Mouse (Mus musculus) limb, embryonic 15.5 days (tissue): ENCODE measurements around the gene Dusp27. TPM values are rescaled to one million over a fixed set of nuclear protein-coding genes. Genes with fewer than 3 reads are reported as not detected.

ENCODE experiments used
- ATAC-seq: fragments of 200-750 bp; cut with Nextera tagmentation; 2 replicates; pipeline ENCODE4 v1.8.0; 2017; ENCODE audit warnings: low read depth, moderate TSS enrichment; ENCODE audit not compliant: insufficient number of reproducible peaks, low FRiP score, low TSS enrichment
- H3K27ac ChIP-seq: fragments of 300-500 bp; sonication (generic); 2 replicates; pipeline ENCODE4 v1.5.1; 2015; ENCODE audit warnings: moderate library complexity, mild to moderate bottlenecking, inconsistent platforms
- H3K27me3 ChIP-seq: fragments of 300-500 bp; sonication (generic); 2 replicates; pipeline ENCODE4 v1.6.1; 2015; ENCODE audit warnings: inconsistent platforms
- H3K36me3 ChIP-seq: fragments of 300-500 bp; sonication (generic); 2 replicates; pipeline ENCODE4 v1.6.1; 2015; ENCODE audit warnings: inconsistent platforms
- H3K4me1 ChIP-seq: fragments of 300-500 bp; sonication (generic); 2 replicates; pipeline ENCODE4 v1.6.1; 2015; ENCODE audit warnings: inconsistent platforms
- H3K4me2 ChIP-seq: fragments of 300-500 bp; sonication (generic); 2 replicates; pipeline ENCODE4 v1.6.1; 2015; ENCODE audit warnings: mild to moderate bottlenecking, inconsistent platforms
- H3K4me3 ChIP-seq: fragments of 300-500 bp; sonication (generic); 2 replicates; pipeline ENCODE4 v1.5.1; 2015; ENCODE audit warnings: mild to moderate bottlenecking, inconsistent platforms
- H3K9ac ChIP-seq: fragments of 300-500 bp; sonication (generic); 2 replicates; pipeline ENCODE4 v1.6.1; 2015; ENCODE audit warnings: inconsistent platforms
- H3K9me3 ChIP-seq: fragments of 300-500 bp; sonication (generic); 2 replicates; pipeline ENCODE4 v1.6.1; 2016; ENCODE audit warnings: inconsistent platforms
- WGBS: fragments of 180-500 bp; shearing (Covaris S2); methylation state at CpG from one replicate; pipeline ENCODE4 v1.1.7; 2015; 5-methylcytosine and 5-hydroxymethylcytosine counted together
- polyA plus RNA-seq: library from polyadenylated mRNA; unstranded; fragments of >200 nt; fragmentation: Nextera tagmentation; extraction: Ambion mirVana; gene quantifications from 2 replicates; pipeline ENCODE4 v1.2.1, GENCODE M21; 2015

Gene Dusp27
- 6.0 and 13.3 TPM in 2 replicates for polyA plus RNA-seq

DNA sequence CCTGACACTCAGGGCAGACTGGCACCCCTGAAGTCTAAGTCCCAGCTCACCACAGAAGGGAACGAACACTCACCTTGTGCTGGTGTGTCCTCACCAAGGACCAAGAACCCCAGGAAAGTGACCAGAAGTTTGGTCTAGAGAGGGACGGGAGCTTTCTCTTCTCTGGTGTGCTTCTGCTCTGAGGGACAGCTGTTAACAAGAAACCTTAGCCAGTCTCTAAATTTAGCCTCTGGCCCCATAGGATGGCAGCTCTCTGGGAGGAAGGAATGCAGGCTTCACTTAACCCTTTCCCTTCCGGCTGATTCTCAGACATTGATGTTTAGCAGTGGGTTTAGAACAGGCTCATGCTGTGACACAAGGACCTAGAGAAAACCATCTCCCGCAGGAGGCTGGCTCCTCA lies at the start of gene Dusp27:
TSS of gene Dusp27 (minus strand) at position 204 of the 400 bp plus-strand sequence.
- H3K9me3 ChIP-seq, result no peaks in the 10 kb centered on the region
- H3K4me3 ChIP-seq, result peak within 1 kb of the TSS; percentile 17
- no peak within 1 kb of the TSS for H3K9ac ChIP-seq
- peaks cover 29% of the 10 kb centered on the region for H3K4me1 ChIP-seq
- H3K36me3 ChIP-seq, result no peaks in the 10 kb centered on the region
- no peak for ATAC-seq
- H3K27me3 ChIP-seq, result no peaks in the 10 kb centered on the region
- 18% methylated on average over 4 of the region's 4 CpGs for WGBS
- H3K27ac ChIP-seq, result peak within 1 kb of the TSS; percentile 43; the same call in 1 of the 2 replicates
- peak within 1 kb of the TSS; percentile 19; the same call in 1 of the 2 replicates for H3K4me2 ChIP-seq

DNA sequence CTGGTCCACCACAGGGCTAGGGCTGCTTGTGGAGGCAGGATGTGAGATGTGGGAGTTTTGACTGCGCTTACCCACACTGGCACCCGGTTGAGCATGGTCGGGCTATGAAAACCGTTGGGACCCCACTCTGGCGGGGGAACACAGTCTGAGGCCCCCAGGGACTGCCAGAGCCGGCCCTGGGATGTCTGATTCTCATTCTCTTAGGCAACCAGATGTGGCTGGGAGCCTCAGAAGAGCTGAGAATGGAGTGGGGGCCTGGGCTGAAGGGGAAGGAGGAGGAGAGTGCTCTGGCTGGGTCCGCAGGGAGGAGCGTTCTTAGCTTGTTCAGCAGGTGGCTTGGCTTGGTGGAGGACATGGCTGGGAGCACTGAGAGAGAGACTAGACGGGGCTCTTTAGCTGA lies 45.9 kb upstream of the Dusp27 start:
- Histone ChIP-seq H3K36me3 (no peaks in the 10 kb centered on the region), H3K9ac (no peak overlapping the region), H3K4me3 (no peak overlapping the region), H3K27ac (no peak overlapping the region), H3K4me2 (no peak overlapping the region), H3K27me3 (no peaks in the 10 kb centered on the region), H3K4me1 (no peaks in the 10 kb centered on the region), H3K9me3 (no peaks in the 10 kb centered on the region)
- WGBS, result 46% methylated on average over 9 of the region's 9 CpGs
- ATAC-seq, result no peak

DNA sequence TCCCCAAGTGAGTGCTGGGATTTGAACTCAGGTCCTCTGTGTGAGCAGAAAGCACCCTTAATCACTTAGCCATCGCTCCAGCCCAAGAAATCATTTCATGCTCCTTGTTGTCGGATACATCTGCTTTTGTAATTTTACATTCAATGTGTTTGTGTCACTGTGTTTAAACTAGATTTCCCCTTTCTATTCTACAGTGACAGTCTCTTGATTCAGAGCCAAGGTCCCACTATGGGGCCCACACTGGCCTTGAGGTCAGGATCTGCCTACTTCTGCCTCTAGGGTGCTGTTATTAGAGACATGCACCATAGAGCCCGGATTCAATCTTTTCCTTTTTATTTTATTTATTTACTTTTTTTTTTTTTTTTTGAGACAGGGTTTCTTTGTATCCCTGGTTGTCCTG lies 45.3 kb upstream of the Dusp27 start:
- WGBS, result 81% methylated on average over 3 of the region's 3 CpGs
- Histone ChIP-seq H3K27me3 (no peaks in the 10 kb centered on the region), H3K36me3 (no peaks in the 10 kb centered on the region), H3K9ac (no peak overlapping the region), H3K9me3 (no peaks in the 10 kb centered on the region), H3K4me2 (no peak overlapping the region), H3K4me3 (no peak overlapping the region), H3K4me1 (no peaks in the 10 kb centered on the region), H3K27ac (no peak overlapping the region)
- ATAC-seq, result no peak

DNA sequence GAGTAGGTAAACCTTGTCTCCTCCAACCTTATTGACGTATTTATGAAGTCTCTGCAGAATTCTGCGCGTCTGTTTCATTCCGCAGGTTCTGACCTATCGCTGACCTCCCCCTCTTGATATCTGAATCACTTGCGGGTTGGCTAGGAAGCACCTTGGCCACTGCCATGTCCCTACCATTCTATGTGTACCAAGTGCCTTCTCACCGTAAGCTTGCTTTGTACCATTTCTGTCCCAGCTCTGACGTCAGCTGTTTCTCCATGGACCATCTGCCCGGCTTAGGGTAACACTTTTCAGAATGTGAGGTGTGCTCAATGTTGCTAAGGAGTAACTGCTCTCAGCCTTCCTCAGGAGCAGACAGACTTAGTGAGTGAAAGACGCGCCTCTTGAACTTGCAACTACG lies 43.1 kb upstream of the Dusp27 start:
- H3K36me3 ChIP-seq, result no peaks in the 10 kb centered on the region
- no peaks in the 10 kb centered on the region for H3K9me3 ChIP-seq
- no peaks in the 10 kb centered on the region for H3K27me3 ChIP-seq

DNA sequence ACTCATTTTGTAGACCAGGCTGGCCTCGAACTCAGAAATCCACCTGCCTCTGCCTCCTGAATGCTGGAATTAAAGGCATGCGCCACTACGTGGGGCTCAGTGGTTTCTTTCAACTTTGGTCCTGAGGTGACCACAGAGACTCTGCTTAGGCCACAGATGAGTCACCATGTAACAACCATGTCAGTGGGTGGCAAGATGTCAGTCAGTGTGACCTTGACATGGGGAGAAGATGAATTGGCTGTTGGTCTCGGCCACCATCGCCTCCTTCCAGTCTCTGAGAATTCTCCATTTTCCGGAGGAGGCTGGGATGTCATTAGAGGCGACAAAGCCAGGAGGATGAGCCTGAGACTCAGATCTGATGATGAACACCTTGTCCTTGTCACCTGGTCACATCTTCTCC lies 42.0 kb upstream of the Dusp27 start:
- Histone ChIP-seq H3K9ac (no peak overlapping the region), H3K9me3 (no peaks in the 10 kb centered on the region), H3K4me1 (no peaks in the 10 kb centered on the region), H3K27ac (no peak overlapping the region), H3K4me3 (no peak overlapping the region), H3K36me3 (no peaks in the 10 kb centered on the region), H3K27me3 (no peaks in the 10 kb centered on the region), H3K4me2 (no peak overlapping the region)
- WGBS, result 87% methylated on average over 7 of the region's 7 CpGs
- ATAC-seq, result no peak

More for the DNA sequence above, 43.1 kb upstream of the Dusp27 start:
- Histone ChIP-seq H3K4me3 (no peak overlapping the region), H3K4me2 (no peak overlapping the region), H3K9ac (no peak overlapping the region), H3K4me1 (no peaks in the 10 kb centered on the region), H3K27ac (no peak overlapping the region)
- 91% methylated on average over 12 of the region's 12 CpGs for WGBS
- ATAC-seq, result no peak

DNA sequence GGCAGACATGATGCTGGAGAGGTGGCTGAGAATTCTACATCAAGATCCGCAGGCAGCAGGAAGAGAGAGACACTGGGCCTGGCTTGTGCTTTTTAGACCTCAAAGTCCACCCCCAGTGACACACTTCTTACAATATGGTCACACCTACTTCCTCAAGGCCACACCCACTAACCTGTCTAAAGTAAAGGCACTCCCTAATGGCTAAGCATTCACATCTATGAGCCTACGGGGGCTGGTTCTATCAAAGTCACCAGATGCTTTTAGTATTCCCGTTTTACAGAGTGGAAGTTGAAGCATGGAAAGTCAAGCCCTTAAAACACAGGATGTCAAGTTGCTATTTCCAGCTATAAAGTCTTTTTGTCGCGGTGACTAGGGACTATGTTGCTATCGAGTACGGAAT lies 40.3 kb upstream of the Dusp27 start:
- Histone ChIP-seq H3K9me3 (no peaks in the 10 kb centered on the region), H3K27me3 (no peaks in the 10 kb centered on the region), H3K36me3 (no peaks in the 10 kb centered on the region), H3K4me3 (no peak overlapping the region), H3K4me1 (no peaks in the 10 kb centered on the region), H3K27ac (no peak overlapping the region), H3K9ac (no peak overlapping the region), H3K4me2 (no peak overlapping the region)
- WGBS, result 83% methylated on average over 7 of the region's 7 CpGs
- no peak for ATAC-seq

DNA sequence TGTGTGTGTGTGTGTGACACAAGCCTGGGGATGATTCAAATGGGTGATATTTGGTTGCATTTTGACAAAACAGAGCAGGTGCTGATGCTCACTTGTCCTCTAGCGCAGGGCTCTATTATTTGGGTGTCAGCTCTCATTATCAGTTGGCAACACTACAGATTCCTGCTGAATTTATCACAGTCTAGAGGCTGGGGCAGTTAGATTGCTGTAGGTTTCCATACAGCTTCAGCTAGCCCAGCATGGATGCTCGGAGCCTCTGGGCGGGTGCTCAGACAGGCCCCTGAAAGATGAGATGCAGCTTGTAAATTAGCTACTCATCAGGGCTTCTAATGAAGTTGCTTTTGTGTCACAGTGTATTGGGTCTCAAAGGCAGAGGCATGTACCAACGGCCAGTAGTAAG lies 39.7 kb upstream of the Dusp27 start:
- Histone ChIP-seq H3K4me2 (no peak overlapping the region), H3K27ac (no peak overlapping the region), H3K9ac (no peak overlapping the region), H3K36me3 (no peaks in the 10 kb centered on the region), H3K4me3 (no peak overlapping the region), H3K4me1 (no peaks in the 10 kb centered on the region), H3K27me3 (no peaks in the 10 kb centered on the region), H3K9me3 (no peaks in the 10 kb centered on the region)
- WGBS, result 74% methylated on average over 4 of the region's 4 CpGs
- no peak for ATAC-seq

DNA sequence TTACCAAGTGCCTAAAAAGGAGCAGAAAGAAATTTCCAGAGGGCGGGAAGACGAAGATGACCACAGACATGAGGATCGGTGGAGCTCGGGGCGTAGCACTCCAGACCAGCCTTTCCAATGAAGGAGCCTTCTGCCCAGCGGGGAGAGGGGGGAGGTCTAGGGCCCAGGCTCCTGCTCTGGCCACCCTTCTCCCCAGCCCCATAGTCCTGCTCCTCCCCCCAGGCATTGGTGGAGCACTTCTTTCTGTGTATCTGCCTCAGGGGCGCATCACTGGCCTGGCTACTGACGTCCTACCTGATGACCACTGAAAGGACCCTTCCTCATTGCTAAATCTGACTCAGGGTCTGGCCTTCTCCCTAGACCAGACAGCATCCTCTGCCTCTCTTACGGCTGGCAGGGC lies 37.4 kb upstream of the Dusp27 start:
- no peaks in the 10 kb centered on the region for H3K9me3 ChIP-seq
- no peaks in the 10 kb centered on the region for H3K36me3 ChIP-seq
- H3K4me1 ChIP-seq, result no peaks in the 10 kb centered on the region
- no peak overlapping the region for H3K4me3 ChIP-seq
- H3K27me3 ChIP-seq, result peaks cover 4% of the 10 kb centered on the region; the same call in 1 of the 2 replicates
- no peak overlapping the region for H3K4me2 ChIP-seq
- WGBS, result 87% methylated on average over 9 of the region's 9 CpGs
- no peak for ATAC-seq
- no peak overlapping the region for H3K27ac ChIP-seq
- no peak overlapping the region for H3K9ac ChIP-seq

DNA sequence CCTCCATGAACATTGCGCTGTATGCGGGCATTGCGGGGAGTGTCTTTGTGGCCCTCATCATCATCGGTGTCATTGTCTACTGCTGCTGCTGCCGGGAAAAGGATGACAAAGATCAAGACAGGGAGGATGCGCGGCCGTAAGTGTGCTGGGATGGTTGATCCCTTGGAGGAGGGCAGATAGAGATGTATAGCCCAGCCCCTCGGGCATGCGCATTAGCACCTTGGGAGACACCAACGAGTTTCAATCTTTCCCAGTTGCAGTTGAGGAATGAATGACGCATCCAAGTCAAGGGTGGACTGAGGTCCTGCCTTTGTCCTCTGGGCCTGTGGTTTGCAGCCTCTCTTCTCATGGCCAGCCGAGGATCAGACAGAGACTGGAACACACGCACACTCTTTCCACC lies 36.9 kb upstream of the Dusp27 start:
- Histone ChIP-seq H3K4me1 (no peaks in the 10 kb centered on the region), H3K36me3 (no peaks in the 10 kb centered on the region), H3K9me3 (no peaks in the 10 kb centered on the region), H3K27me3 (peaks cover 9% of the 10 kb centered on the region), H3K9ac (no peak overlapping the region), H3K4me2 (no peak overlapping the region), H3K27ac (no peak overlapping the region), H3K4me3 (no peak overlapping the region)
- ATAC-seq, result no peak
- WGBS, result 89% methylated on average over 14 of the region's 14 CpGs

DNA sequence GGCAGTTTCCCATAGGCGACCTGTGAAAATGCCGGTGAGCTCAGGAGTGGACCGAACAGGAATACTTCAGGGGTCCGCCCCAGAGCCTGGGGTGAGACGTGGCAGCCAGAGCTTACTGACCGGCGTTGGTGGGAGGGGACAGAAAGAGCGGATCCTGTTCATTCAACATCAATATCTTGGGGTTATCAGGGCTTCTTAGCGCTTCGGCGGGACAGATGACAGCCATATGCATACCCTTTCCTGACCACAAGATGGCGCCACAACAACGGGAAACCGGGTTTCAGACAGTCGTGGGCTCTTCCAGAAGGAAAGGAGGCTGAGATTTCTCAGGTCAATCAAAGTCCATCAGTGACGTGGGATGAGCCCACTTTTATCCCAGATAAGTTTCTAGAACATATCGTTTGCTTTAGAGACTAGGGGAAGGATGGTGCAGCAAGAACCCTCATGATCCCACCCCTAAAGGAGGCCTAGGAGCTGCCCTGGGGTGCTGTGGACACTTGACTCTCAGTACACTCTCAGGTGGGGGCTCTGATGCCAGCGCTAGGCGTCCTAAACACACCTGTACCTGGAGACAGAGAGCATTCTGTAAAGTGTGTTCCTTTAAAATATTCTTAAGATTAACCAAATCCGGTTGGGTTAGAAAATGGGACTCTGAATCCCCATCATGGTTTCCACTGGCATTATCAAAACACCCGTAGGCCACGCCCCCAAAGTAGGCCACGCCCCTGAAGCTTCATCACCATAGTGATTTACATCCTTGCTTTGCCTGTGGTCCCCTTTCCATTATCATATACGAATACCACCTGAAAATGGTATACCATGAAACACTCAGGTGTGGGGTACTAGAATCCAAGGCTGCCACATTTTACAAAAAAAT lies 33.1 kb upstream of the Dusp27 start:
- no peak overlapping the region for H3K9ac ChIP-seq
- WGBS, result 16% methylated on average over 24 of the region's 24 CpGs
- no peaks in the 10 kb centered on the region for H3K36me3 ChIP-seq
- peaks cover 22% of the 10 kb centered on the region for H3K27me3 ChIP-seq
- no peaks in the 10 kb centered on the region for H3K4me1 ChIP-seq
- peak overlapping the region; percentile 34; the same call in 1 of the 2 replicates for H3K4me2 ChIP-seq
- ATAC-seq, result no peak
- no peak overlapping the region for H3K4me3 ChIP-seq
- no peaks in the 10 kb centered on the region for H3K9me3 ChIP-seq
- no peak overlapping the region for H3K27ac ChIP-seq

DNA sequence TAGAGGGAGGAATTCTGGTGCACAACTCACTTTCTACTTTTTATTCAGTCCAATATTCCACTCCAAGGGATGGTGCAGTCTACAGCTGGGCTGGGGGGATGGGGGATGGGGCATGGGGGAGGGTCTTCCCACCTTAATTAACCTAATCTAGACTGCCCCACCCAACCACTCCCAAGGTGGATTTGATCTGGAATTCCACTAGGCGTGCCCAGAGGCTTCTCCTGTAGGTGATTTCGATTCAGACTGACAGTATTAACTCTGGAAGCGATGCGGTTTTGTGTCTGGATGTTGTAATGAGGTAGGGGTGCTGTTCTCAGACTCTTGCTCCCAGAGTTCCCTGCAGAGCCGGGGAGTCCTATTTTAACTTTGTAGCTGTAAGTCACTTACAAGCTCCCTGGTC lies 32.4 kb upstream of the Dusp27 start:
- H3K27me3 ChIP-seq, result peaks cover 29% of the 10 kb centered on the region
- ATAC-seq, result no peak
- no peak overlapping the region for H3K27ac ChIP-seq
- WGBS, result 54% methylated on average over 5 of the region's 5 CpGs
- H3K36me3 ChIP-seq, result no peaks in the 10 kb centered on the region
- H3K9ac ChIP-seq, result no peak overlapping the region
- H3K4me3 ChIP-seq, result no peak overlapping the region
- H3K4me2 ChIP-seq, result peak overlapping the region; percentile 34; the same call in 1 of the 2 replicates
- no peaks in the 10 kb centered on the region for H3K9me3 ChIP-seq
- no peaks in the 10 kb centered on the region for H3K4me1 ChIP-seq

DNA sequence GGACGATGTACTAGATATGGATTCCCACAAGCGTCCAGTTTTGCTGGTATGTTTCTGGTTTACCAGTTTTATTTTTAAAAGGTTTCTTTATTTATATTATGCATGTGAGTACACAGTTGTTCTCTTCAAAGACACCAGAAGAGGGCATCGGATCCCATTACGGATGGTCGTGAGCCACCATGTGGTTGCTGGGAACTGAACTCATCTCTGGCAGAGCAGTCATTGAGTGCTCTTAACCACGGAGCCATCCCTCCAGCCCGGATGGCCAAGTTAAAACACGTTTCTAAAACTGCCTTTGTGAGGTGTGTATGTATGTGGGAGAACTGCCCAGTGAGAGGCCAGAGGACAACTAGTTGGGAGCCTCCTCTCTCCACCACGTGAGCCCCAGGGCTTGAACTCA lies 30.9 kb upstream of the Dusp27 start:
- H3K9ac ChIP-seq, result no peak overlapping the region
- peaks cover 8% of the 10 kb centered on the region; the same call in 1 of the 2 replicates for H3K4me1 ChIP-seq
- ATAC-seq, result no peak
- H3K4me2 ChIP-seq, result no peak overlapping the region
- H3K4me3 ChIP-seq, result no peak overlapping the region
- no peaks in the 10 kb centered on the region for H3K36me3 ChIP-seq
- 61% methylated on average over 9 of the region's 9 CpGs for WGBS
- peaks cover 41% of the 10 kb centered on the region for H3K27me3 ChIP-seq
- H3K27ac ChIP-seq, result no peak overlapping the region
- no peaks in the 10 kb centered on the region for H3K9me3 ChIP-seq
